Mouse (Mus musculus) left cerebral cortex, postnatal 36 days (tissue): ENCODE measurements at regions not wholly inside any gene's neighbourhood (a gene's known extent, or its start where the extent isn't known, plus 50 kb on each side); places are given as distances from the start of the nearest gene placed in this dataset.
"Not testable (repeated sequence)": the region's sequence is repeated elsewhere in the genome, so short reads cannot be mapped to it uniquely, and the experiment has no call there.

Experiments used
- DNase-seq, 2 experiments: peaks; one replicate each; pipeline ENCODE4 v3.0.0; 2021 to 2022; ENCODE audit warnings: low spot score in 2 of 2, mixed read lengths in 1 of 2
- intact Hi-C: fragments of 180-260 bp; cut with DNase I; formaldehyde crosslinking; loops from one replicate; pipeline ENCODE4 v1.15.1; 2025

DNA sequence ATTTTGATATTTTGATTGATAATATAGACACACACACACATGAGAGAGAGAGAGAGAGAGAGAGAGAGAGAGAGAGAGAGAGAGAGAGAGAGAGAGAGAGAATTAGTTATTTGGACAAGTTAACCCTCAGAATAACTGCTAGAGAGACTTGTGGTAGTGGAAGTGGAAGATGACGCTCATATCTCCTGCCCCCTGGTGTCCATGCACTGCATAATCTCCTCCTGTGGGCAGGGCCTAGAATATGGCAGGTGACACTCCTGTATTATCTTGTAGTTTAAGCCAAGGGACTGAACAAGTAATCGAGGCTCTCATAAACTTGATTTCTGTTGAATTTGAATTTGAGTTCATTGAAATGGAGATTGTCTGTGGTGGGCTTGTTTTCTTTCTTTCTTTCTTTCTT is 663.5 kb upstream of the Olfr1507 start:
- intact Hi-C loops, DNase-seq: not testable (repeated sequence)

DNA sequence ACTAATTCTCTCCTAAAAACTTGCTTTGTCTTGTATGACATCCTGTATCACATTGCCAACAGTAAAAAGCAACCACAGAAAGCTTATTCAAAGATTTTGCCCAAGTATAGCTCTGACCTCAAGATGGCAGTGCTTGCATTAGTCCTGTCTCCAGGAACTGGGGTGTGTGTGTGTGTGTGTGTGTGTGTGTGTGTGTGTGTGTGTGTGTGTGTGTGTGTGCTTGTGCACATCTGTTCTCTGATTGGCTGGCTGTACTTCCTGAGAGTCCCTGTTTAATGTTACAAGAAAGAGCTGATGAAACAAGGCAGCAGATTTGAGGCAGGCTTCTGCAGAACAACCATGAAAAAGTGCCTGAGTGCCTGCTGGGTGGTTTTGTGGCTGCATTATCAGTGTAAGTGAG is 639.2 kb upstream of the Olfr1507 start:
- intact Hi-C loops, DNase-seq: not testable (repeated sequence)

- peak in 1 of 2 experiments; percentile 7 for DNase-seq
- intact Hi-C loops, result not testable (repeated sequence)
Observed at GRCm38 (mm10) chr14:53132390-53132789, 636.8 kb upstream of the Olfr1507 start.

DNA sequence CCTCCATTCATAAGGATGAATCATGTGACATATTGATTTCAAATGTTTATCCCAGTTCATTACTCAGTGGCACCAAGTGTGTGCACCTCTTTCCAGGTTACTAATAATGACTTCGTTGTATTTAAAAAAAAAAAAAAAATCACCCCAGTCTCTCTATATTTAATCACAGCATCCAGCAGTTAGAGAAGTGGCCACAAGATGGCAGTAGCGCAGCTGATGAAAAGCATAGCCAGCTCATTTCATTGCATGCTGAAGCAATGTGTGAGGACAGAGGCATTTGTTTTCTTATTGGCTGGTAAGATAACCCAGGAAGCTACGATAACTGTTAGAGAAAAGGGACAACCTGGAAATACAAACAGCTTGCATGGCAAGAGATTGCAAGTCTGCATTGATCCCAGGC is 626.2 kb upstream of the Olfr1507 start:
- peak in 1 of 2 experiments; percentile 10 for DNase-seq
- intact Hi-C loops, result not testable (repeated sequence)

DNA sequence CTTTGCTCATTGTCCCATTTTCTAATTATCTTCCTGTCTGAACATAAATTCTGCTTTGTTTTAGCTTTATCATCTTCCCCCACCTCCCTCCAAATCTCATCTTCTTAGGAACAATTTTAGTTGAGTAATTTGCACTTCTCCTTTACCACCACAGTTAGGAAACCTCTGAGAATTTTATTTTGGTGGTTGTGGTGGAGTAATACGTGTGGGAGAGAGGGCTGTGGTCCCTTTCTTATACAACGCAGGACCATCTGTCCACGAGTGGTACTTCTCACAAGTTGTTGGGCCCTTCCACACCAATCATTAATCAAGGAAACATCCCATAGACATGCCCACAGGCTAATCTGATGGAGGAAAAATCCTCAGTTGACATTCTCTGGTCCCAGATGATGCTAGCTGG is 614.2 kb upstream of the Olfr1507 start:
- DNase-seq, intact Hi-C loops: not testable (repeated sequence)

DNA sequence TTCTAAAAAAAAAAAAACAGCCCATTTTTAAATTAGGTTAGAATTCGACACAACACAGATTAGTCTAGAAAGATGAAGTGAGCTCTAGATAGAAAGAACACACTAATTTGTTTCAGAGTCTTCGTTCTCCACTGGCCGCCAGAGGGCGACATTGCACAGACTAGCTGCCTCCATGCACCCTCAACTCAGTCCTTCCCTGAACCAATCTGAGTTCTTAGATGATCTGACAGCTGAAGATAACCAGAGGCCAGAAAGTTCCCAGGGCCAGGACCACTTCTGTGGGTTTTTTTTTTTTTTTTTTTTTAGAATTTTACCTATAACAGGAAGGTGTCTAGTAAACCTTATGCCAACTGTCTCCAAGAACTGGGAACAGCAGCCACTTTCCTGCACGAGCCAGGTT is 605.8 kb upstream of the Olfr1507 start:
- intact Hi-C loops, DNase-seq: not testable (repeated sequence)

- DNase-seq, intact Hi-C loops: not testable (repeated sequence)
Observed at GRCm38 (mm10) chr14:53090921-53091320, 595.4 kb upstream of the Olfr1507 start.

GRCm38 (mm10) chr14:53081853-53082252 is 586.3 kb upstream of the Olfr1507 start:
- DNase-seq, intact Hi-C loops: not testable (repeated sequence)

GRCm38 (mm10) chr14:53081024-53081711 is 585.6 kb upstream of the Olfr1507 start:
- intact Hi-C loops, DNase-seq: not testable (repeated sequence)

- DNase-seq, intact Hi-C loops: not testable (repeated sequence)
Observed at GRCm38 (mm10) chr14:53080556-53080955, 585.0 kb upstream of the Olfr1507 start.

GRCm38 (mm10) chr14:53075937-53076336 is 580.4 kb upstream of the Olfr1507 start:
- DNase-seq, intact Hi-C loops: not testable (repeated sequence)

DNA sequence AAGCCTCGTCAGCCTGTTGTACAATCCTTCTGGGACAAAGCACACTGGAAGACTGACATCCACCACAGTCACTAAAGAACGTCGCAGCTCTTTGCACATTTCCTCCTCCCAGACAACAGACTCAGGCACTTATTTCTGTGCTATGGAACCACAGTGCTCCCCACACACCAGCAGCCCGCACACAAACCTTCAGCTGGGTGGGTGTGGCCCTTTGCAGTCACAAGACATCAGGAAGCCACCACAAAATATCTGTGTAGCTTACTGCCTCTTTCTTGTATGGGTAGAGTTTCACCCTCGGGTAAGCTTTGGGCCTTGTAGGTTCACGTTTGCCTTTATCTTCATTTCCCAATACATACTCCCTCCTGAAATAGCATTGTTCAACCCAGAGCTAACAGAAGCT is 577.6 kb upstream of the Olfr1507 start:
- DNase-seq, intact Hi-C loops: not testable (repeated sequence)

GRCm38 (mm10) chr14:53072502-53072901 is 577.0 kb upstream of the Olfr1507 start:
- DNase-seq, intact Hi-C loops: not testable (repeated sequence)

DNA sequence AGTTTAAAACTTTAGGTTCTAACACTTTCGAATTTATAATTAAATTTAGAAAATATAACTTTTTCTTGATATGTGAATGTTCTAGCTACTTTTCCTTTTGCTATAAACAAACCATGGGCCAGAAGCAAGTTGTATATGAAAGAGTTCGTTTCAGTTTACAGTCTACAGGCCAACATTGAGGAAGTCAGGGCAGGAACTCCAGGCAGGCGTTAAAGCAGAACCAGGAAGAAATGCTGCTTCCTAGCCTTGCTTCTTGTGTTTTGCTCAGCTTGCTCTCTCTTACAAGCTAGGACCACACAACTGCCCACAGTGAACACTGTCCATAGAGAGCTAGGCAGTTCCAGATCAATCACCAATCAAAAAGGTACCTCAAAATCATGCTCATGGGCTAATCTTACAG is 558.9 kb upstream of the Olfr1507 start:
- not testable (repeated sequence) for DNase-seq

DNA sequence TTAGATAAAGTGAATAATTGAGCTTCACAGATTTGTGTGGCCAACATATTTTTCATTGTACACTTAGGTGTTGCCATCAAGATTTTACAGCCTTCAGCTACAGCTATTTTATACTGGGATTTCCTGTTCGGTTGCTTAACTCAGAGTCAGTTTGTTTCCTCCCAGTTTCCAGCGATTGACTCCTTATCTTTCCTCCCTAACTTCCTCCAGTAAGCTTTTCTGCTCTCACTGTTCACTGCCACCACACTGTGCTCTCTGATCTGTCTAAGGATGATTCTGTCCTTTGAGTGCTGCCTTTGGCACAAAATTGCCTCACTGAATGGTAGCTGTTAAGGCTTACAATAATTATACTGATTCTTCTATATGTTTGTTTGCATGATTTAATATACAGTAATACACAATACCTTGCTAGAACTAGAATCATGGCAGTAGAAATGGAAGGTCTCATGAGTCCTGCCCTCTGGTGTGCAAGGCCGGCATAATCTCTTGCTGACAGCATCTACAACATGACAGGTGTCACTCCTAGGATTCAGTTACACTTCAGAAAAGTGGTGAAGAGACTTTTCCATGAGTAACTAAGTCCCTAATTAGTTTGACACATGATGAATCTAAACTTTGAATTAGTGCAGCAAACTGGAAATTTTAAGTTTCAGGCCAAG is 558.0 kb upstream of the Olfr1507 start:
- intact Hi-C loops, DNase-seq: not testable (repeated sequence)

More for the DNA sequence above, 558.9 kb upstream of the Olfr1507 start:
- intact Hi-C loops, result not testable (repeated sequence)

- intact Hi-C loops, DNase-seq: not testable (repeated sequence)
Observed at GRCm38 (mm10) chr14:53047683-53048082, 552.1 kb upstream of the Olfr1507 start.

DNA sequence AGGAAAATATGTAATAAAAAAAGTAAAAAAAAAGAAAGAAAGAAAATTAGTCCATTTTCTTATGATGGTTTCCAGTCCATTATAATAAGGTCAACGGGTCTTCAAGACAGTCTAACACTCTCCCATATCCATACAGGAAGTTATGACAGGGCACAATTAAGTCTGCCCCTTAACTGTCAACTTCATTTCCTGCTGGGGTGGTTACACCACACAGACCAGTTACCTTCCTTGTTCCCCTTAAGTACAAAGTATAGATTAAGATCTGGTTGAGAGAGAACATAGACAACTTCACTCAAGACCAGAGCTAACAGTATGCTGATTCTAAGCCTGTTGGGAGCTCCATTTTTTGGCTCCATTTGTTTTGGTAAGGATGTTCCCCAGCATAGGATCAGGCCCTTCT is 551.4 kb upstream of the Olfr1507 start:
- DNase-seq, intact Hi-C loops: not testable (repeated sequence)

- DNase-seq, intact Hi-C loops: not testable (repeated sequence)
Observed at GRCm38 (mm10) chr14:53045331-53045730, 549.8 kb upstream of the Olfr1507 start.

DNA sequence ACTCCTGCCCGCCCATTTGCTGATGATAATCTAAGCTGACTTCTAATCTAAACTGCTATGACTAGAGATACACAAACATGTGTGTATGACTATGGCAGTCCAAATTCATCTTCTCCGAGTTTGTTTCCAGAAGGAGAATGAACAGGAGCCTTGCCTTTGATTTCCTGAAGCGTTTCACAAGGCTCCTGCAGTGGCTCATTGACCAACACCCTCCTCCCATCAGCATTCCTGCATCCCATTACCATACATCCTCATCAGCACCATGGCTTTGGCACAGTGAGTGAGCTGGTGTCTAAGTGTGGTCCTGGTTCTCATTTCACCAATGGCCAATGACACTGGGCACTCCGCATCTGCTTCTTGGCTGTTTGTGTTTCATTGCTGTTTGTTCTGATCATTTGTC is 548.6 kb upstream of the Olfr1507 start:
- DNase-seq, intact Hi-C loops: not testable (repeated sequence)

DNA sequence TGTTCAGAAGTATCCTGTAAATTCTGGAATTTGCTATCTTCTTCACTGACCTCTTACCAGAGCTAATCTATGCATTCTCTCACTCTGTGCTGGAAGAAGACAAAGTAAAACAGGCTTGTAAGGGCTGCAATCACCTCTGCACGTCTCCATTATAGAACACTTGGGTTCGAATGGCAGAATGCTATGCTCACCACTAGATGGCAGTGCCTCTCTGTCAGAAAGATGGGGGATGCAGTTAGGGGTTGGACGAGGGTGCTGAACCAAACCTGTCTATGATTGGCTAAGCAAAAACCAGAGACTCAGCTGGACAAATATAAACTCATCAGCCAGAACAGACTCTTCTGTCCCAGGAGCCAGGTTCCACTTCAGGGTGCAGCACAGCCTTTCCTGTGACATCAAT is 546.5 kb upstream of the Olfr1507 start:
- intact Hi-C loops, DNase-seq: not testable (repeated sequence)

GRCm38 (mm10) chr14:53039475-53039874 is 543.9 kb upstream of the Olfr1507 start:
- intact Hi-C loops, result not testable (repeated sequence)

More at GRCm38 (mm10) chr14:53039475-53039874, 543.9 kb upstream of the Olfr1507 start:
- not testable (repeated sequence) for DNase-seq
